Mouse (Mus musculus) urinary bladder, postnatal 10 days (tissue): Measurements from ENCODE around the gene Hamp.

Experiments
- DNase-seq: peaks from one replicate; pipeline ENCODE4 v3.0.0; 2022; ENCODE audit warnings: low spot score

The Hamp gene

DNA sequence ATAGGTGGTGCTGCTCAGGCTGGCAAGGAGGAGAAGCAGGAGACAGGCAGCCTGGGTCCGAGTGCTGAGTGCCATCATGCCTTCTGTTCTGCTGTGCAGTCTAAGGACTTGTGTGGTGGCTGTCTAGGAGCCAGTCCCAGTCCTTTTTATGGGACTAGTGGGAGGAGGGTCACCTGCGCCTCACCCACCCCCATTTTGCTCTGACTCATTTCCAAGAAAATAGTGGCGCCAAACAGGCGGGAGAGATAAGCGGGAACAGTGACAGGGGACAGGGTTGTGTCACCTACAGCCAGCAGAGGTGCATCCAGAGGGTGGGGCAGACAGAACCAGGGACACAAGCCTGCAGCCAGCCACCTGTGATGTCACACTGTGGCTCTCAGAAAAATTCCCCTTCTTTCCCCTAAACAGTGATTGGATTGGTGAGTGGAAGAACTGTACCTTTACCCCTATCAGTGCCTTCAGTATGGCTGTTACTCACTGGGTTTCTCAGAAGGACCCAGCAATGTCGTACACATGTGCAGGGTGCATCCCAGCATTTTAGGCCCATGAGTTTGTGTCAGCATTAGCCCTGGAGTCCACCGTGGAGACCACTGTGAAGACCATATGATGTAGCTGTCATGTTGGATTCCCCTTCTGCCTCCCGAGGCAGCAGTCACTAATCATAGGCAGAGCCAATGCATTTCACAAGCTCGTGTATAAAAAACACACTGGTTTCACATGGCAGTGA, at the start of gene Hamp:
Hamp (minus strand) TSS at position 124 of the 727 bp plus-strand sequence.
- no peak for DNase-seq

DNA sequence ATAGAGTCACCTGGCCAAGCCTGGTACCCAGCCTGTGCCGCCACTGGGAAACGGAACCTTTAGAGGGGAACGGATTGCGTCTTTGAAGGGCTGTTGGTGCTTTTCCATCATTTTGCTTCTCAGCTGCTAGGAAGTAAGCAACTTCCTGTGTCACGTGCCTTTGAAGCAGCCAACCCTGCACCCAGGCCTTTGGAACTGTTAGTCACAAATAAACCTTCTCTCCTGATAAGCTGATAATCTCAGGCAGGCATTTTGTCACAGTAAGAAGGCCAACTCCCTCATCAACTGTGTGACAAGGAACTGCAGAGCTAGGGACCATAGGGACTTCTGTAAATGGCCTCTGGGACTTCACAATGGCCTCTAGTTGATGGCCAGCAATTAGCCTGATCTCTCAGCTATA, 48.3 kb upstream of the Hamp start:
- DNase-seq = no peak

DNA sequence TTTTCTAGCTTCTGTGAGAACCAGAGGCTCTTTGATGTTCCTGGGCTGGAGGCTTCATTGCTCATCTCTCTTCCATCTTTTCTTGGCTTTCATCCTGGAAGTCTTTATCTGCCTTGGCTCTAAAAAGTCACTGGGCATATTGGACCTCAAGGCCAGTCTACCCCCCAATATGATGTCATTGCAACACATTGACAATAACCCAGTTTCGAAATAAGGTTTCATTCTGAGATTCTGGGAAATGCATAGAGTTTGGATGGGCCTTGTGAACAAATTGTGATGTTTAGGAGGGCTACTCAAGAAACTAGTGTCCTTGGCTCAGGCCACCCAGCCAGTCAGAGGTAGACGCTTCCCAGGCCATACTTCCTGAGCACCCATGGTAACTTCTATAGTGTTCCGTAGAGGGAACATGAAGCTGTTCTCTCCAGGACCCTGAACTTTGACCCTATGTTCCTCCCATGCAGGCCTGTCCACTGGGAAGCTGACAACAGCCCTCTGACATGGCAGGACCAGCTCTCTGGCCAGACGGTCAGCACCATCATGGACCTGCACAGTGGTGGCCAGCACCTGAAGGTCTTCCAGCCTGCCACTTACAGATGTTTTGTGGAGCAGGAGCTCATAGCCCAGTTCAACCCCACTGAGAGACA, 44.8 kb upstream of the Hamp start:
- no peak for DNase-seq

DNA sequence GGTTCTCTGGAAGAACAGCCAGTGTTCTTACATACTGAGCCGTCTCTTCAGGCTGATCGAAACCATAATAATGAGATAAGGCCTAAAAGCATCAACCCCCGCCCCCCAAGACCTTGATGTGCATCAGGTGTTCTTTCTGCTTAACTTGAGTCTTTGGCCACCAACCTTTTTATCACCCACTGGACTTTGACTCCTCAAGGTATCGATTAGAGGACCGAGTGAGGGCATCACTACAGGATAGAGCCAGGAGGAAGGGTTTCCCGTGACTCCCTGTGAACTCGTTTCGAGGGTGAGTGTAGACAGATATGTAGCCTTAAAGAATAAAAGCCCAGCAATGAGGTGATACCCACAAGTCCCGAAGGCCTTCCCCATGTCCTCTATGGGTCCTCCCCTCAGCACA, 41.5 kb upstream of the Hamp start:
- no peak for DNase-seq

DNA sequence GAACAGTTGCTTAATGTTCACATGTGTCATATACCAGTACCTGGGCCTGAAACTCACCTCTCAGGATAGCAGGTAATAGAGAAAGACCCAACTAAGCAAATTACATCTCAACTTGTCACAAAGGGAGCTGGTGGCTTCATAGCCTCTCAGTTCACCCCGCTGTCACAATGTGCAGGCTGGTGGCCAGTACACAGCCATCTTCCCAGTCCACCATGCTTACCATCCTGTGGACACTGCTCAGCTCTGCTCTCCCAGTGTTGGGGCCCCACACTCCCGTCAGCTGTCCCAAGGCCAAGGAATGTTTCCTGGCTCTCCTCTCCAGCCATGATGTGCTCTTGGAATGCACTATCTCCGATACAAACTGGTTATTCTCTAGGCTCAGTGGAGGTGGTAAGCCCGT, 37.9 kb upstream of the Hamp start:
- no peak for DNase-seq

DNA sequence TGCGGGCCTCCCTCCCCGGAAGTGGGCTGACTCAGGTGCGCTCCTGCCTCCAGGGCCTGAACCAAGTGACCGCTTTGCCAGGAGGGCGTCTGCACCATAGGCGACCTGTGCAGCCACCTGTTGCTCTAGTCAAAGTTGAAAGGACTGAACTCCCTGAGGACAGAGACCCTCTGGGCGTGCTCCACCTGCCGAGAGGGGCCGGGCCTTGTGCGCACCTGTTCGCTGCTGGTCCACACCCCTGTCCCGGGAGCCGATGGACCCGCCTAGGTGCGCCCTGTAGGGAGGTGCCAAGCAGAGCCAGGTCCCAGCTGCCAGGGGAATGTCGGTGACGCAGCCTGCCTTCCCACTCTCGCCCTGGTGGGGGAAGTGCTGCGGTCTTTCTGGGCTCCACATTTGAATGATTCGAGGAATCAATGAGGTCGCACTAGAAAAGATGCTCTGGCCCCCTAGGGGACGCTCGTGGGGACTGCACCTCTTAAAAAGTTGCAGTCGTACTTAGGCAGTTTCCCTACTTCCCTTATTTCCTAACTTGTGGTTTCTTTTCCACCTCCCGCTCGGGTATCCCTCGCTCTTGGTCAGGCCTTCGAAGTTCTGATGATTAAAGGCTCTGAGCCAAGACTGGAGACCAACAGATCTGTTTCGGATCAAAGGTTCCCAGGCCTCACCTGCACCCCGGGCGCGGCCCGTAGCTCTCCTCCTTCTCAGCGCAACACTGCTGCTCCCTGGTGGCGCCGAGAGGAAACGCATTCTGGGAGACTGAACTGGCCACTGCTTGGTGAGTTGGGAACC, 29.9 kb upstream of the Hamp start, which contains the start of gene Fam187b:
Fam187b (plus strand) TSS at position 290 of the 789 bp plus-strand sequence.
- peak; percentile 75 for DNase-seq

DNA sequence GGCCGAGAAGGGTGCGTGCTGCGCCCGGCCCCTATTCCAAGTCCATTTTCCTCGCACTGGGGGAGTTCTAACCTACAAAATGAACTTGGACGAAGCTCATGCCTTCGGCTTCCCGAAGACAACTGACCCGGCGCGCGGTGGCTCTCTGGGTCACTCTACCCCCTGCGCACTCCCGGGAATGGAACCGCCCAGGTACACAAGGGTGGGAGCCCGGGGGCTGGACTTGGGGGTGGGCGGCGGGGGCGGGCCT, 29.3 kb upstream of the Hamp start, which contains the start of gene Lsr:
Lsr (minus strand) TSS at position 214 of the 250 bp plus-strand sequence.
- DNase-seq = peak; percentile 31

DNA sequence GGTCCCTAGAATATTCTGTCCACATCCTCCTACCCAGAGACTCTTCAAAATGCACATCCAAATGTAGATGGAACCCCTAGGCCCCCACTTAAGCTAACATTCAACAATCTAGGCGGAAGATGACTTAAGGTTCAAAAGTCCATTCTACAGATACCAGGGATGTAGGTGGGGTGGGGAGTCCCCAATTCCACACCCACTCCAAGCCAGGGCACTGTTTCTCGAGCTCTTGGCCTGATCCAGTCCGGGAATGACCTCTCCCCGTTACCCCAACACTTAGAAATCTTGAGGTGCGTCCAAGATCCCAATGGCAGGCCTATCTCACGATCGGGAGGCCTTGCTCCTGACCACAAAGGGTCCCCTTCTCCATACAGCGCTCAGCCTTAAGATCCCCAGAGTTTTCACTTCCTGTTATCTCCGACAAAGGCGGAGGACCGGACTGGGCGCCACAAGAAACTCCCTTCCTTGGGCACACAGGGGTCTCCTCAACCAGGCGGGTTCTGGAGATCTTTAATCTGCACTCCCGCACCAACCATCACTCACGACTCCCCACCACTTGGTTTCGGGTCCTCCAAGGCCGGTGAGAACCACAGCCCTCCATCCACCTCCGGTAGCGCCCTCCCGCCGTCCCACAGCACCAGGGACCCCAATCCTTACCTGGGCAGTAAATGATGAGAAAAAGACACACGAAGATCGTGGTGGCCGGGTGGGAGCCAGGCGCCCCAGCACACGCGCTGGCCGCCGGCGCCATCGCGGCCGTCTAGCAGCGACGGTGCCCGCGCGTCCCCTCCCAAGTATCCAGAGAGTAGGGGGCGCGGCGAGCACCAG, 28.8 kb upstream of the Hamp start:
- no peak for DNase-seq

DNA sequence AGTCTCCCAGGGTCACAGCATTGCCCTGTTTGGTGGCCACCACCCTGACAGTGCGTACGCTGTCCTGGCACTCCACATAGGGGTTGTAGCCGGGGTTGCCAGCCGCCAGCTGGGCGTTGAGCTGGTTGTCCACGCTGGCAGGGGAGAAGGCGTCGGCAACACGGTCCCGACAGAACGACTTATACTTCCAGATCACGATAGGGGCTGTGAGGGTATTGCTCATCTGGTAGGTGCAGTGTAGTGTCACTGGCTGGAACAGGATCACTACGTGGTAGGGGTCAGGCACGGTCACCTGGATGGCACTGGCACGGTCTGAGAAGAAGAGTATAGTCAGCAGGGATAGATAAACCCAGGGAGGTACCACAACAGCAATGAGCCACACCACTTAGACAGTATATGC, 28.1 kb upstream of the Hamp start:
- DNase-seq = no peak

DNA sequence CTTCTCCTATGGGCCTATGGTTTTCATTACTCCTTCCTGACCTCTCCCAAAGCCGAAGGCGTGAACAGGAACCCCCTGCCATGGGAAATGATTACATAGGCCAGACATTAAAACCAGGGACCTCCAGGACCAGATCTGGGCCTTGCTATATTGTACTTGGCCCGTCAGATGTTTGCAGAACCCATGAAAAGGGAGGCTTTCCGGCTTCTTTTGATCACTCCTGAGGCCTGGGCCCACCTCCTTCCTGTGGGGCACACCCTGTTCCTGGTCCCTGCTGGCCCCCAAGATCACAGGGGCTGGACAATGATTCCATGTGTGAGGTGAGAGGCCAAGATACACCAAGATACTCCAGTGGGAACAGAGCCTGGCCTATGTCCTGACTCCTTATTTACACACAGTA, 25.3 kb upstream of the Hamp start:
- DNase-seq = no peak

DNA sequence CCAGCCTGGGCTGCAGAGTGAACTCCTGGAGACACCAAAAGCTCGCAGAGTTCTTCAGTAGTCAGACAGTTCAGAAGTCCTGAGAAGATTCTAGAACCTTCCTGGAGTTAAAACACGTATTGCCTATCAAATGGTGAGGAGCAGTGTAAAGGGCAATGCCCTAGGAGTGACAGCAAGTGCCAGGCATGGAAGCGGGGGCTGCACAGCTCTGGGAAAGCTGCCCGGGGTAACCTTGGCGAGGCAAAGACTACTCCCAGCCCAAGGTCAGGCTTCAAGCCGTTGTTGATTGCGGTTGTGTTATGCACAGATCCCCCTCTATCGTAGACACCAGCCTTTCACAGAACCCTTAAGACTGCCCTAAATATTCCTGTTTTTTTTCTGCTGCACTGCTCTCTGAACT, 24.8 kb upstream of the Hamp start:
- DNase-seq = no peak

DNA sequence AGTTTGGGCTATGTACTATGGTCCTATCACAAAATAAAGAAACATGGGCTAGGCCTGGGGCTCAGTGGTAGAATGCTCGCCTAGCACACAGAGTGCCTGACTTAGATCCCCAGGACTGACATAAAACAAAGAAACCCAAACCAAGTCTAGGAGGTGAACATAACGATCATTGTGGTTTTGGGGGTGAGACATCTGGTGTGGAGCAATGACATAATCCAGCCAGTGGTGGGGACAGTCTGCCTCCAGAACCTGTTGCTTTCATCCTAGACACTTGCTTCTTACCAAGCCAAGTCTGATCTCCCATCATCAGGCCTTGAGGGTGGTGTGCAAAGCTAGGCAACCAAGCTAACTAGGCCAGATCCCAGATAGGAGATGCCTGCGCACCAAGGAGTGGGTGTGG, 22.8 kb upstream of the Hamp start:
- DNase-seq = no peak

DNA sequence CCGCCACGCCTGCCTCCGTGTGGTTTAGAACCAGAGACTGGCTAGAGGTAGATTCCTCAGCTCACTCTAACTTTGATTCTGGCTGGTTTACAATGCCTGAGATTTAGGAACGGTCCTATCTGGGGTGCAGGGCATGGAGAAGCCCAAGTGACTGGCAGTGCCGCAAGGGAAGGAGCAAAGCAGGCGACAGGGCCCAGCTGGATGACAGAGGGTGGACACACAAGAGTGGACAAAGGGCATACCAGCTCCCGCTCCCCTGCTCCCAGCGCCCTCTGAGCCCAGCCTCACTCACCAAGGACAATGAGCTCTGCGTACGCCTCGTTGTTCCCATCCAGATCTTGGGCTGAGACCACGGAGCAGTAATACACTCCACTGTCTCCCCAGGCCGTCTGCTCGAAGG, 21.8 kb upstream of the Hamp start:
- no peak for DNase-seq

DNA sequence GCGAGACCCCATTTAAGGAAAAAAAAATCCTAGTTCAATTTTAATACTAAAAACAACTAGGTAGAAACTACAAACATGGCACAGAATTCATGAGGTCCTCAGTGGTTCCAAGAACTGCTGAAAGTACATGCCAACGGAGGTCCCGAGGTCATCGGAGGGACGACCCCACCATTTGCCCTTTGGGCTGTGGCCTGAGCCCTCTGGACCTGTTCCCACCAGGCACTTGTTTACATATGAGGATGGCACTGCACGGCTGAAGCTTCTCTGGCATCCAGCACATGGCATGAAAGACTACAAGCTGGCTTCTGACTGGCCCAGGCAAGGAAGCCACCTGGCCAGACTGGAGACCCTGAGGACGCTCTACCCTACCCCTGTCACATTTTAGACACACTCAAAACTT, 20.5 kb upstream of the Hamp start:
- DNase-seq = no peak

DNA sequence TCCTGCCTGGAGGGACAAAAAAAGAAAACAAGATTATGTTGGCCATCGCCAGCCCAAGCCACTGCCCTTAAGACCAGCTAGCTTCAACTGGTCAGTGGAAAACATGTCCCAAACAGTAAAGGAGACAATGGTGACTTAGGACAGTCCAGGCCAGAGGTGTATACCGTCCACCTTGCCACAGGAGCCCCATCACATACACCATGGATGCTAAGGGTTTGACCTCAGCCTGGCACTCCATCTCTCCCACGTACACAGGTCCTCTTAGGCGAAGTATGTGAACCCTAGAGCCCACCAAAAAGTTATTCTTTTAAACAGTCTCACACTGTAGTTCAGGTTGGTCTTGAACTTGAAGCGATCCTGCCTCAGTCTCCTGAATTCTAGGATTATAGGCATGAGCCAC, 19.0 kb upstream of the Hamp start:
- no peak for DNase-seq

DNA sequence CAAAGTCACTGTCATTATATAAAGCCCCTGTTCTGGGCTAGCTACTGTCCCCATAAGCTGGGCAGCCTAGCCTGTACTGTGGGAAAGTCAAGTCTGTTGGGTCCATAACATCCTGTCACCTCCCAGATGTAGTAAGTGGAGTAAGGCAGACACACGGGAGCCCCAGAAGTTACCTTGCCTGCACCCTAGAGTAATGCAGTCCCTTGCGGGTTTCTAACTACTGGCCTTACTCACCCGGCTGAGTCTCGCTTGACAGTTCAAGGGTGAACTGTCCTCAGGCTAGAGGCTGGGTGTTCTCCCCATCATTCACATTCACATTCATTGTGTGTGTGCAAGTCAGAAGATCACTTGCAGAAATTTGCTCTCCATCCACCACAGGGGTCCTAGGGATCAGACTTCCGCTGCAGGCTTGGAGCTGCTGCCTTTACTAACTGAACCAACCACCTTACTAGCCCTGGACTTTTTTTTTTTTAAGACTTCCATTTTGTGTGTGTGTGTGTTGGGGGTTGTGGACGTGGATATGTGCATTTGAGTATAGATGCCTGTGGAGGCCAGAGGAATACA, 16.0 kb upstream of the Hamp start:
- DNase-seq = no peak

DNA sequence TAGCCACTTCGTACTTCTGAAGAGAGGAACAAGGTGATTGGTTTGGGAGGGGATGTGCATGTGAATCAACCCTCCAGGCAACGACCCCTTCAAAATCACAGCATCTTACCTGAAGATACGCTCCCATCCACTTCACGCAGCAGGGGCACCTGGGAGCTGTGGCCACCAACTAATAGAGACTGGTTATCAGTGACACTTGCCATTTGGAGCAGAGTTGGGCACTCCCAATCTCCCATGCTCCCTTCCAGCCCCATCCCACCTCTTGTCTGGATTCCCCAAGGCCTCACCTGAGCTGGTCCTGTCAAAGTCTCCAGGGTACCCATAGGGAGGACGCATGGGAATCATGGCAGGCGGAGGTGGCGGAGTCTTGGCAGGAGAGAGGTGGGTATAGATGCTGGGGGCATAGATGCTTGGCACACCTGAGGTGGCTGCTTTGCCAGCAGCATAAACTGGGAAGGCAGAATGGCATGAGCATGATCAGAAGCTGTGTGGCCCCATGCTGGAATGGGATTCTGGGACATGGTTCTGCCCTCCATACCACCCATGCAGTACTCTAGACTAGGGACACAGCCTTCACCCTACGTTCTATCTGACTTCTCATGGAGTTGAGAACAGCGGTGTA, 15.1 kb upstream of the Hamp start:
- no peak for DNase-seq

DNA sequence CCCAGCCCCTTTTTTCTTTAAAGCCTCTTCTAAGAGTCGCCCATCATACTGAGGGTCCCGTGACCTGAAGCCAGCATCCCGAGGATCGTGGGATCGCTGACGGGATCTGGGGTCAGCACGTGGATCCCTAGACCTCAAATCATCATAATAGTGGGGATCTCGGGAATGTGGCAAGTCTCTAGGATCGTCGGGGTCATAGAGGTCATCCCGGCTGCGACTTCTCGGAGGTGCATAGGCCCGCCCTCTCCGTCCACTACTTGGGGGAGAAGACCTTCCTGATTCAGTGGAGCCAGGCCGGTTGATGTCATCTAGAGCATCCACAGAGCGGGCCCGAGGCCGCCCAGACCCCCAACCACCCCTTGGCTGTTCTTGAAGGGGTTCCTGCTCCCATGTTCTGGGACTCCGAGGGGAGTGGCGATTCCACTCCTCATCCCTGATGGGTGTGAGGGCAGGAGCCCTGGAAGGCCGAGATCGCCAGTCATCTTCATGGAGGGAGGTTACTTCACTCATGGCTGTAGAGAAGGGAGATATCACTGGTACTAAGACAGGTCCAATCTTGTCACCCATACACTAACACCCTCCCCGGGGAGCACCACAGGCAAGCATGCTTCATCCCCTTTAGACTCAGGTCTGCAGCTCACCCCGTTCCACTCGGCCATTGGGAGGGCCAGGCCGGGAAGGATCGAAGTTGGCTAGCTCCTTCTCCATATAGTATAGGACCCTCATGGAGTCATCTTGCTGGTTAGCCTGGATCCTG, 14.5 kb upstream of the Hamp start:
- DNase-seq = no peak

DNA sequence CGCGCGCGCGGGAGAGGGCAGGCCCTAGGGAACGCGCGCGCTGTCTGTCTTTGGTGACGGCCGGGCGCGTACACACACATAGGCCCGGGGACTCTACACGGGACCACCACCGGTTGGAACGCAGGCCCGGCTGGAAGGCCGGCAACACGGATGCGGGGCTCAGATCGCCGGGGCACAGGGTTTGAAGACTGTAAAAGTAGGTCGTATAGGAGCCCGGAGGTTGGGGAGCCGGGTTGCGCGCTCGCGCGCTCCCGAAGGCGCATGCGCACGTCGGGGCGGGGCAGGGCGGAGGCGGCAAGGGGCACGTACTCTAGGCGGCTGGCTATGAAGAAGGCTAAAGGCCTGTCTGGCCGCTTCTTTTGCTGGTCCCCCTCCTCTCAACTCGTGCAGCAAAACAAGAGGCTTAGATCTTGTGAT, 13.5 kb upstream of the Hamp start:
- DNase-seq = peak; percentile 65

DNA sequence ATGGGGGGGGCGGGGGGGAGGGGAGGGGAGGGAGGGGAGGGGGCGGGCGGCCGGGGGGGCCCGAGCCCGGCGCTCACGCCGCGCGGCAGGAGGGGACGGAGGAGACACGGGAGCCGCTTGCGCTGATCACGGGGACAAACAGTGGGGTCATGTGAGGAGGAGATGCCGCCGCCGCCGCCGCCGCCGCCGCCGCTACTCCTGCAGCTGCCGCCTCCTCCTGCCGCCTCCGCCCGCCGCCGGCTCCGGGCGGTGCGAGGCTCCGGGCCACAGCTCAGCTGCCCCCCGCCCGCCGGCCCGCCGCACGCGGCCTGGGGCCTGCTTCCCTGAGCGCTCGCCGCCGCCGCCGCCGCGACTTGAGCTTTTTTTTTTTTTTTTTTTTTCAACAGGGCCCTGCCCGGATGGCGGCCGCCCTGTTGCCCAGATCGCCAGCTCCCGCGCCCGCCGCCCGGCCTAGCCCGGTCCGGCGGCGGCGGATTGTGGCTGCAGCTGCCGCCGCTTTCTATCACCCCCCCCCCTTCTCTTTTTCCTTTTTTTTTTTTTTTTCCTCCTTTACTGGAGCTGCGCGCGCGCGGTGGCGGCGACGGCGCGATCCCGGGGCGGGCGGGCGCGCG, 13.0 kb upstream of the Hamp start, which contains the start of gene Usf2:
Usf2 (minus strand) TSS at position 48 of the 611 bp plus-strand sequence.
- no peak for DNase-seq
